Mouse (Mus musculus) ES-Bruce4 (cell line): Measurements from ENCODE around the gene Magi1. TPM values are rescaled to one million over a fixed set of nuclear protein-coding genes. Genes with fewer than 3 reads are reported as not detected.

ENCODE experiments used
- H3K27ac ChIP-seq: 2 replicates; pipeline ENCODE4 v1.5.1; 2012; ENCODE audit warnings: low read length, inconsistent platforms; ENCODE audit not compliant: insufficient read depth
- H3K27me3 ChIP-seq: 2 replicates; pipeline ENCODE4 v1.6.1; 2012; ENCODE audit warnings: mild to moderate bottlenecking, low read length, inconsistent platforms; ENCODE audit not compliant: control insufficient read depth, poor library complexity, insufficient read depth, severe bottlenecking
- H3K36me3 ChIP-seq: 2 replicates; pipeline ENCODE4 v1.6.1; 2012; ENCODE audit warnings: inconsistent platforms, mild to moderate bottlenecking, low read length, moderate library complexity; ENCODE audit not compliant: control insufficient read depth, poor library complexity, insufficient read depth, severe bottlenecking
- H3K4me1 ChIP-seq: one replicate; pipeline ENCODE4 v1.8.1; 2011; ENCODE audit warnings: low read length; ENCODE audit not compliant: control insufficient read depth, insufficient read depth
- H3K4me3 ChIP-seq: 2 replicates; pipeline ENCODE4 v1.5.1; 2011; ENCODE audit warnings: low read depth, mild to moderate bottlenecking, low read length
- H3K9ac ChIP-seq: 2 replicates; pipeline ENCODE4 v1.6.1; 2012; ENCODE audit warnings: low read depth, mild to moderate bottlenecking, inconsistent platforms; ENCODE audit not compliant: poor library complexity, severe bottlenecking
- H3K9me3 ChIP-seq: replicated peaks from 2 replicates; pipeline ENCODE4 v1.6.1; 2012; ENCODE audit warnings: mild to moderate bottlenecking, low read length, inconsistent platforms; ENCODE audit not compliant: control insufficient read depth, poor library complexity, insufficient read depth, severe bottlenecking
- CTCF ChIP-seq: IDR thresholded peaks from one replicate; pipeline ENCODE4 v1.8.1; 2011; ENCODE audit warnings: low read depth, low read length
- EP300 ChIP-seq: IDR thresholded peaks from 2 replicates; pipeline ENCODE4 v1.6.1; 2011; ENCODE audit warnings: low read depth, low read length; ENCODE audit not compliant: insufficient read depth
- POLR2A ChIP-seq: IDR thresholded peaks from one replicate; pipeline ENCODE4 v1.8.1; 2011; ENCODE audit warnings: low read length; ENCODE audit not compliant: insufficient read depth
- polyA plus RNA-seq: library from polyadenylated mRNA; stranded (reverse); fragments of >200 nt; gene quantifications from 2 replicates; pipeline ENCODE4 v1.2.4, GENCODE M21; 2011; ENCODE audit warnings: low read depth; ENCODE audit not compliant: missing spikeins, insufficient read depth, insufficient read length

Magi1 gene
- polyA plus RNA-seq, 1 experiment = 22.4 TPM

DNA sequence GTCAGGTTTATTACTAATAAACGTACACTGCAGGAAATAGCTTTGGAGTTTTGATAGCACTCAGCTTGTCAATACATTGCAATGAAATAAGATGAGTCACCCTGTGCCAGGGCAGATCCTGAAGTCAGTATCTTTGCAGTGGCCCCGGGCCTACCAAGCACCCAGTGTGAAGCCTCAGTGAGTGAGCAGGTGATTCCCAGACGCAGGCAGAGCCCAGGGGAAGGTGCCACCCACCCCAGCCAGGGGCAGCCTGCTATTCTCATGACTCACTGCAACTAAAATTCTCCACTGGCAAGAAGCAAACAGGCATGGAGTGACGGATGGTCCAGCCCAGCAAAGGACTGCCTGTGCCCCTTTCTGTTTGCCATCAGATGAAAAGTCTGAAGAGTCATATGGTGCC is 347.9 kb downstream of the Magi1 start:
- Histone ChIP-seq H3K9ac (no peak overlapping the region), H3K4me1 (no peaks in the 10 kb centered on the region), H3K27ac (no peak overlapping the region), H3K9me3 (no peaks in the 10 kb centered on the region), H3K36me3 (no peaks in the 10 kb centered on the region), H3K27me3 (no peaks in the 10 kb centered on the region), H3K4me3 (no peak overlapping the region)
- TF ChIP-seq CTCF = no peak
- TF ChIP-seq EP300 = no peak
- no peak for TF ChIP-seq POLR2A

DNA sequence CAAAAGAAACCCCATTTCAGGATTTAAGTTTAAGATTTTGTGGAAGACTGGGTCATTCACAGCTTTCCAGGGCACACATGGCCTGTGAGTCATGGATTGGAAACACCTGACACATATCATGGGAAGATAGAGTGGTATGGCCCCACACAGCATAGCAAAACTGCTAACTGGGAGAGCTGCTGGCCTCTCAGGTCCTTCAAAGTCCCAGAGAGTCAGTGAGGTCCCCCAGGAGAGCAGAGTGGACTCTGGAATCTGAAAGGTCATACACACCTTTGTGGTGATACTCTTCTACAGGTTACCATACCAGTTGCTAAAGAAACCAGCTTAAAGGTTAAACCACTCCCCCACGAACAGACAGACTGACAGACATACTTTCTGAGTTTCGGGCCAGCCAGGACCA is 349.0 kb downstream of the Magi1 start:
- Histone ChIP-seq H3K27me3 (no peaks in the 10 kb centered on the region), H3K4me3 (no peak overlapping the region), H3K36me3 (no peaks in the 10 kb centered on the region), H3K9ac (no peak overlapping the region), H3K27ac (no peak overlapping the region), H3K4me1 (no peaks in the 10 kb centered on the region), H3K9me3 (no peaks in the 10 kb centered on the region)
- no peak for TF ChIP-seq EP300

DNA sequence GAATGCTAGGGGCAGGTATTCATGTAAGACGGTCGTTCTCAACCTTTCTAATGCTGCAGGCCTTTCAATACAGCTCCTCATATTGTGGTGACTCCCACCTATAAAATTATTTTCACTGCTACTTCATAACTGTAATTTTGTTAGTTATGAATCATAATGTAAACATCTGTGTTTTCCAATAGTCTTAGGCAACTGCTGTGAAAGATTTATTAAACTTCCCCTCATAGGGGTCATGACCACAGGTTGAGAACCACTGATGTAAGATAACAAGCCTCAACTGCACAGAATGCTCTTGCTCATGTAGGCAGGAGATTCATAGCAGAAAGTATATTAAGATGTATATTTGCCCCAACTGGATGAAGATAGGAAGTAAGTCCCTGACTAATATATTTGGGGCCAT is 359.1 kb downstream of the Magi1 start:
- Histone ChIP-seq H3K27me3 (no peaks in the 10 kb centered on the region), H3K27ac (no peak overlapping the region), H3K36me3 (no peaks in the 10 kb centered on the region), H3K9me3 (no peaks in the 10 kb centered on the region), H3K4me1 (peaks cover 4% of the 10 kb centered on the region), H3K4me3 (no peak overlapping the region), H3K9ac (no peak overlapping the region)
- TF ChIP-seq CTCF = no peak
- TF ChIP-seq POLR2A = no peak
- no peak for TF ChIP-seq EP300

DNA sequence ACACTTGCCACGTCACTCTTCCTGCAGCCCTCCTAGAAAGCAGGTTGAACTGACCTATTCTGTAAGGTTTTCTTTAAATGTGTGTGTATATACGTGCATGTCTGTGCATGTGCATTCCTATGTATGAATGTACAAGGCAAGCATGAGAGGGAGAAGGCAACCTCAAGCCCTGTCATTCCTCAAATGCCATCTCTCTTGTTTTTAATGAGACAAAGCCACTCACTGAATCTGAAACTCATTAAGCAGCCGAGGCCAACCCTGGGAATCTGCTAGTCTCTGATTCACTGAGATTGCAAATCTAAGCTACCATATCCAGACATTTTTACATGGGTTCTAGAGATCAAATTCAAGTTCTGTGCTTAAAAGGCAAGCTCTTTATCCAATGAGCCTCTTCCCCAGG is 359.7 kb downstream of the Magi1 start:
- Histone ChIP-seq H3K27ac (no peak overlapping the region), H3K27me3 (no peaks in the 10 kb centered on the region), H3K36me3 (no peaks in the 10 kb centered on the region), H3K4me1 (peaks cover 4% of the 10 kb centered on the region), H3K9ac (no peak overlapping the region), H3K4me3 (no peak overlapping the region), H3K9me3 (no peaks in the 10 kb centered on the region)
- no peak for TF ChIP-seq EP300

DNA sequence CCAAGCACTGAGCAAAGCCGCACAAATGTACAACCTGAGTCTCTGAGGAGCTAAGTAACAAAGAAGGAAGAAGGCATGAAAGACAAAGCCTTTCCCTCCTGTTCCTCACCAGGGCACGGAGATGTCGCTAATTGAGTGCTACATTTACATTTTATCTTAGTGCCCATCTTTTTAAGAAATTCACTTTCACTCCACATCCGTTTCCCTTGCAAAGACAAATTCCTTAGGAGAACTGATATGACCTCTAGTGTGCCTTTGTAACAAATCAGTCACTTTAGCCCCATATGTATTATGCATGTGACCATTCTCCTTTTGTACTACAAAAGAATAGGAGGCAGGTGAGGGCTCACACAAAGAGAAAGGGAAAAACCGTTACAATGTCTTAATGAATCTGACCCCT is 360.4 kb downstream of the Magi1 start:
- Histone ChIP-seq H3K36me3 (no peaks in the 10 kb centered on the region), H3K4me1 (peaks cover 4% of the 10 kb centered on the region), H3K27ac (no peak overlapping the region), H3K27me3 (no peaks in the 10 kb centered on the region), H3K9ac (no peak overlapping the region), H3K9me3 (no peaks in the 10 kb centered on the region), H3K4me3 (no peak overlapping the region)
- TF ChIP-seq POLR2A = no peak
- TF ChIP-seq CTCF = no peak
- TF ChIP-seq EP300 = no peak

DNA sequence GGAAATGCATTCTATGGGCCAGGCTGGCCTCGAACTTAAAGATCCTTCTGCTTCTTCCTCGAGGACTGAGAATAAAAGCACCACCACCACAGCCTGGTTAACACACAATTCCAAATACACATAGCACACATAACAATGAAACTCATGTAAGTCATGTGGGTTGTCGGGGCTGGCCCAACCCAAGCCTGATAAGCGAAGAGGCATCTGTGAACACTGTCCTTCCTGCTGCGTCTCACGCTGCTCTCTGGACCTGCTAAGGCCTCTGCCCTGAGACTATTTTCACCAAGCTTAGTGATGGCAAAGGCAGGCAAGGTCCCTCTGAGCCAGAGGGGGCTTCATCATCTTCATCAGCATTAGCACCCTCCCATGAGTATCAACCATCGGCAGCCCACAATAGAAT is 360.8 kb downstream of the Magi1 start:
- Histone ChIP-seq H3K27me3 (no peaks in the 10 kb centered on the region), H3K4me1 (peaks cover 4% of the 10 kb centered on the region), H3K4me3 (no peak overlapping the region), H3K9ac (no peak overlapping the region), H3K9me3 (no peaks in the 10 kb centered on the region), H3K27ac (no peak overlapping the region), H3K36me3 (no peaks in the 10 kb centered on the region)
- TF ChIP-seq EP300 (no peak), POLR2A (no peak), CTCF (no peak)
